Comparison of ENCODE assay signal across 20 mouse cellular contexts in the genomic region with DNA sequence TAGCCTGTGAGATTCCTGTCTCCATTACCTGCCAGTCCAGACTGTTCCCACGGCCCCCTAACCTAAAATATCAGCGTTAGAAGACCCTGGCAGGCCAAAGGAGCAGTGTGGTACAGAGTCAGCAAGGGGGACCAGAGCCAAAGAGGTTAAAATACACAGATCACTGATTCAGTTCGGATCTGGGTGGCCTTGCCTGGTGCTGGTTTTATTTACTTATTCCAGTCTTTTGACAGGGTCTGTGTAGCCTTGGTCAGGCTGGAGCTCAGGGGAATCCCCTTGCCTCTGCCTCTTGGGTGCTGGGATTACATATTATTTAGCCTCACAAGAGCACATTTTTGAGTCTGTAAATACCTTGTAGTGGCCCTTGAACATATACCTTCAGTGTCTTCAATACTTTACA. TPM values are rescaled to one million over a fixed set of nuclear protein-coding genes. Genes with fewer than 3 reads are reported as not detected.
DNase-seq lines count a peak whose midpoint lies in the region; ATAC-seq and TF ChIP-seq lines count a peak whose summit lies in the region.
"Had no signal": no experiment of that assay in that cellular context is flagged by ENCODE, and none has a peak within 500 bp of the region (broad histone marks: within the 10 kb centered on the region; RNA-seq: fewer than 3 reads in every experiment).

No protein-coding gene starts in this region.

- peaks cover 10% of the 10 kb centered on the region for H3K4me1 ChIP-seq in heart, adult 2 months (ENCODE audit: control insufficient read depth, insufficient read depth, low read length)
- peaks cover 38% of the 10 kb centered on the region for H3K4me1 ChIP-seq in heart, postnatal 0 days (ENCODE audit: control insufficient read depth, insufficient read depth)
- peaks cover 4% of the 10 kb centered on the region for H3K4me1 ChIP-seq in cortical plate, adult 2 months (ENCODE audit: control insufficient read depth, insufficient read depth, low read length)
- peaks cover 44 to 48% of the 10 kb centered on the region in 2 experiments for H3K4me1 ChIP-seq in liver, embryonic 14.5 days (replicated peaks; ENCODE audit: control insufficient read depth in 2 of 2, insufficient read depth in 2 of 2, low read length in 1 of 2)
- peaks cover 63% of the 10 kb centered on the region for H3K4me1 ChIP-seq in embryonic facial prominence, embryonic 10.5 days

- no peaks in the 10 kb centered on the region for H3K9me3 ChIP-seq in heart, postnatal 0 days (replicated peaks; ENCODE audit: control insufficient read depth, low read length)
- H3K9me3 ChIP-seq in liver, embryonic 14.5 days (ENCODE audit: control insufficient read depth, low read length), result no peaks in the 10 kb centered on the region
- no peaks in the 10 kb centered on the region for H3K9me3 ChIP-seq in embryonic facial prominence, embryonic 10.5 days
- H3K9me3 ChIP-seq: embryonic facial prominence, embryonic 13.5 days; forebrain, embryonic 10.5 days; hindbrain, embryonic 13.5 days; megakaryocyte, embryonic 14.5 days had no signal

- no peak for ATAC-seq in heart, postnatal 0 days (ENCODE audit: insufficient read depth, low read depth)
- no peak for ATAC-seq in liver, embryonic 14.5 days (ENCODE audit: insufficient read depth)
- ATAC-seq: midbrain, embryonic 16.5 days had no signal

- 43% methylated on average over 3 of the region's 3 CpGs for WGBS in heart, adult 2 months
- 48% methylated on average over 3 of the region's 3 CpGs for WGBS in heart, postnatal 0 days
- WGBS in liver, embryonic 14.5 days (ENCODE audit: insufficient replicate concordance), result 62% methylated on average over 3 of the region's 3 CpGs
- WGBS in embryonic facial prominence, embryonic 10.5 days, result 63% methylated on average over 3 of the region's 3 CpGs

- intact Hi-C loops in heart, adult 2 months (cut with DNase I), result no loop called here

- DNase-seq in heart, adult 2 months, result no peak
- DNase-seq in heart, adult 18-20 months, result no peak
- no peak for DNase-seq in heart, postnatal 0 days (ENCODE audit: low spot score)
- DNase-seq in heart, adult 9 months (ENCODE audit: low spot score in 2 of 2), result no peak
- no peak for DNase-seq in liver, embryonic 14.5 days (ENCODE audit: low read depth in 3 of 3, low spot score in 3 of 3)
- no peak for DNase-seq in frontal cortex, adult 2 months (ENCODE audit: extremely low spot score in 1 of 2, low spot score in 1 of 2)
- no peak for DNase-seq in embryonic facial prominence, embryonic 10.5 days (ENCODE audit: low spot score)
- DNase-seq: B cell, adult 2 months; cerebellum, adult 8-10 months; gastrocnemius, postnatal 25 days; kidney, postnatal 10 days; lung, postnatal 10 days; spleen, adult 18-20 months; thymus, postnatal 14 days had no signal

- H3K79me2 ChIP-seq in heart, adult 2 months (replicated peaks; ENCODE audit: control insufficient read depth, insufficient read depth, low read length), result no peaks in the 10 kb centered on the region

- H3K9ac ChIP-seq in heart, adult 2 months (ENCODE audit: low read depth, low read length), result no peak overlapping the region
- H3K9ac ChIP-seq in heart, postnatal 0 days (replicated peaks; ENCODE audit: low read depth, low read length), result no peak overlapping the region
- H3K9ac ChIP-seq in liver, embryonic 14.5 days (replicated peaks), result peak overlapping the region; percentile 11; the same call in 1 of the 2 replicates
- H3K9ac ChIP-seq: embryonic facial prominence, embryonic 13.5 days; hindbrain, embryonic 13.5 days had no signal

- no peaks in the 10 kb centered on the region for H3K36me3 ChIP-seq in heart, adult 2 months (ENCODE audit: control insufficient read depth, insufficient read depth, low read length)
- no peaks in the 10 kb centered on the region for H3K36me3 ChIP-seq in heart, postnatal 0 days (replicated peaks; ENCODE audit: control insufficient read depth, insufficient read depth, low read length)
- no peaks in the 10 kb centered on the region for H3K36me3 ChIP-seq in liver, embryonic 14.5 days (replicated peaks; ENCODE audit: control insufficient read depth, insufficient read depth, low read depth)
- no peaks in the 10 kb centered on the region for H3K36me3 ChIP-seq in embryonic facial prominence, embryonic 10.5 days (replicated peaks)
- H3K36me3 ChIP-seq: embryonic facial prominence, embryonic 13.5 days; hindbrain, embryonic 13.5 days had no signal

- no peaks in the 10 kb centered on the region for H3K27me3 ChIP-seq in heart, adult 2 months (ENCODE audit: control insufficient read depth, insufficient read depth, low read length)
- H3K27me3 ChIP-seq in heart, postnatal 0 days (ENCODE audit: control insufficient read depth, insufficient read depth, low read length), result no peaks in the 10 kb centered on the region
- H3K27me3 ChIP-seq in liver, embryonic 14.5 days (ENCODE audit: control insufficient read depth, insufficient read depth, low read length), result no peaks in the 10 kb centered on the region
- H3K27me3 ChIP-seq in embryonic facial prominence, embryonic 10.5 days (replicated peaks; ENCODE audit: low read depth, poor library complexity, severe bottlenecking), result peaks cover 9% of the 10 kb centered on the region
- H3K27me3 ChIP-seq: embryonic facial prominence, embryonic 13.5 days; hindbrain, embryonic 13.5 days; megakaryocyte, embryonic 14.5 days had no signal

- no peak for TF ChIP-seq EP300 in heart, adult 2 months (IDR thresholded peaks at IDR 0.05; ENCODE audit: insufficient read depth, low read depth, low read length)
- TF ChIP-seq EP300 in heart, postnatal 0 days (IDR thresholded peaks at IDR 0.05; ENCODE audit: low read depth), result no peak
- TF ChIP-seq EP300 in liver, embryonic 14.5 days (IDR thresholded peaks at IDR 0.05; ENCODE audit: low read depth), result no peak

- TF ChIP-seq POLR2A in heart, adult 2 months (IDR thresholded peaks at IDR 0.05; ENCODE audit: insufficient read depth, low read depth, low read length), result no peak
- no peak for TF ChIP-seq POLR2A in cortical plate, adult 2 months (IDR thresholded peaks at IDR 0.05; ENCODE audit: extremely low read depth, insufficient read depth, low read length)

- H3K4me3 ChIP-seq in heart, adult 2 months, result no peak overlapping the region
- H3K4me3 ChIP-seq in heart, postnatal 0 days (ENCODE audit: low read depth, low read length), result no peak overlapping the region
- no peak overlapping the region for H3K4me3 ChIP-seq in cortical plate, adult 2 months (ENCODE audit: insufficient read depth, low read length)
- H3K4me3 ChIP-seq in liver, embryonic 14.5 days (ENCODE audit: insufficient read depth in 1 of 2, low read depth in 2 of 2, low read length in 2 of 2), result no peak overlapping the region; a peak in 1 of 4 replicates
- no peak overlapping the region for H3K4me3 ChIP-seq in embryonic facial prominence, embryonic 10.5 days
- H3K4me3 ChIP-seq: embryonic facial prominence, embryonic 13.5 days; forebrain, embryonic 10.5 days; hindbrain, embryonic 13.5 days had no signal

- H3K4me2 ChIP-seq in heart, postnatal 0 days (ENCODE audit: low read depth, low read length), result no peak overlapping the region
- peak overlapping the region; percentile 59 for H3K4me2 ChIP-seq in liver, embryonic 14.5 days (ENCODE audit: low read depth)
- H3K4me2 ChIP-seq: embryonic facial prominence, embryonic 13.5 days; hindbrain, embryonic 13.5 days had no signal

- H3K27ac ChIP-seq in heart, adult 2 months, result peak overlapping the region; percentile 24
- peak overlapping the region; percentile 15 for H3K27ac ChIP-seq in heart, postnatal 0 days (ENCODE audit: low read depth)
- H3K27ac ChIP-seq in cortical plate, adult 2 months (ENCODE audit: insufficient read depth, low read length), result 0 out of 2 replicates have a peak overlapping the region, but pooled peaks have one; percentile 34
- peak overlapping the region; percentile 72 for H3K27ac ChIP-seq in liver, embryonic 14.5 days
- H3K27ac ChIP-seq in embryonic facial prominence, embryonic 10.5 days (replicated peaks), result no peak overlapping the region
- H3K27ac ChIP-seq: embryonic facial prominence, embryonic 13.5 days; forebrain, embryonic 10.5 days; hindbrain, embryonic 13.5 days had no signal

- TF ChIP-seq CTCF in heart, adult 2 months (IDR thresholded peaks at IDR 0.05), result no peak
- no peak for TF ChIP-seq CTCF in heart, postnatal 0 days (IDR thresholded peaks at IDR 0.05; ENCODE audit: low read depth)
- no peak for TF ChIP-seq CTCF in cortical plate, adult 2 months (IDR thresholded peaks at IDR 0.05; ENCODE audit: extremely low read depth, insufficient read depth, low read length)
- TF ChIP-seq CTCF in liver, embryonic 14.5 days (IDR thresholded peaks at IDR 0.05; ENCODE audit: low read depth), result no peak

RNA-seq across cellular contexts. Expression of gene Arhgap23, which starts 9.5 kb away (rescaled TPM):
- total RNA-seq in heart, adult 2 months (2021), result 10 to 100 TPM; 12.8 to 13.7 TPM
- polyA plus RNA-seq in heart, adult 2 months (2012; rRNA removed), result 18.4 and 19.2 TPM in 2 replicates
- total RNA-seq in heart, adult 18-20 months (2021), result 10 to 100 TPM; 12.5 to 13.5 TPM
- 44.0 and 53.5 TPM in 2 replicates for total RNA-seq in heart, postnatal 0 days (2014; rRNA removed; ENCODE audit: low replicate concordance)
- 3.7 and 3.8 TPM in 2 replicates for polyA plus RNA-seq in heart, postnatal 0 days (2015; fragmentation: Nextera tagmentation; extraction: Ambion mirVana)
- 70.2 and 71.5 TPM in 2 replicates for polyA plus RNA-seq in cortical plate, adult 2 months (2012; rRNA removed)
- polyA plus RNA-seq in liver, embryonic 14.5 days (2012; rRNA removed), result 17.5 and 21.2 TPM in 2 replicates
- 7.3 and 7.9 TPM in 2 replicates for polyA plus RNA-seq in liver, embryonic 14.5 days (2014; fragmentation: Nextera tagmentation; extraction: Ambion mirVana)
- 53.4 and 64.2 TPM in 2 replicates for polyA plus RNA-seq in frontal cortex, adult 2 months (2012; rRNA removed)
- 2.4 TPM in 2 replicates for polyA plus RNA-seq in embryonic facial prominence, embryonic 10.5 days (2016; fragmentation: Nextera tagmentation; extraction: Ambion mirVana)
